Mouse (Mus musculus) 3T3-L1 (cell line): ENCODE results near the gene Scamp3.
A peak's percentile ranks its signal among the peaks of the same experiment; 100 is the strongest.
"Not testable (repeated sequence)": the region's sequence is repeated elsewhere in the genome, so short reads cannot be mapped to it uniquely, and the experiment has no call there.

Experiments
- DNase-seq: peaks from one replicate; pipeline ENCODE4 v3.0.0-alpha.2; 2015; ENCODE audit warnings: low read depth, low spot score

The Scamp3 gene

DNA sequence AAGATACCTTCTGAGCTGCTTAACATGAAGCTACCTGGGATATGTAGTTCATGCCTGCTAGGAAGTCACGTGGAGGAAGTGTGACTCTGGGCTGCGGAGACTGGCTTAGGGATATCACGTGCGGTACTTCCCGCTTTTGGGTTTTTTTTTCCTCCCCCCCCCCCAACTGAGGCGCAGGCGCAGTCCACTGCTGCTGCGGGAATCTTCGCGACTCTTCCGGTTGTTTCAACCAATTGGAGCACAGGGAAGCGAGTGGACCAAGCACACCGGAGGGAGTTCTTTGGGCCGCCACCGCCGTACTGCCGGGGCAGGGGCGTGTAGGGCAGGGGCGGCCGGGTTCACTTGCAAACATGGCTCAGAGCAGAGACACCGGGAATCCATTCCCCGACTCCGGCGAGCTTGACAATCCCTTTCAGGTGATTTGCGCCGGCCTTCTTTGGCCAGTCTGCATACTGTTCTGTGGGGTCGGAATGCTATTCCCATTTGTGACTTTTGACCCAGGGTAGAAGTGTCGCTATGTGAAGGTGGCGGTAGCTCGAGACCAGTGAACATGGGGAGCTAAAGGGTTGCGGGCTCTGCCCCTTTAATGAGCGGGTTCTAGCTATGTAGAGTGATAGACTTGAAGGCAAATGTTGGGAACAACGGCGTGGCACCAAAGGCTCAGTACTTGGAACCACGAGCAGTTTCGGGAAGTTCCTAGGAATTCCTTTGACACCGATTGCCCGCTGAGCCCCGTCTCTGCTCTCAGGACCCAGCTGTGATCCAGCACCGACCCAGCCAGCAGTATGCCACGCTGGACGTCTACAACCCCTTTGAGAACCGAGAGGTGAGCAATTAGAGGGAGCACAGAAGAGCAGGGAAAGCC lies at the start of gene Scamp3:
TSS of gene Scamp3 (plus strand) at position 232 of the 865 bp plus-strand sequence.
- peak; percentile 98 for DNase-seq

DNA sequence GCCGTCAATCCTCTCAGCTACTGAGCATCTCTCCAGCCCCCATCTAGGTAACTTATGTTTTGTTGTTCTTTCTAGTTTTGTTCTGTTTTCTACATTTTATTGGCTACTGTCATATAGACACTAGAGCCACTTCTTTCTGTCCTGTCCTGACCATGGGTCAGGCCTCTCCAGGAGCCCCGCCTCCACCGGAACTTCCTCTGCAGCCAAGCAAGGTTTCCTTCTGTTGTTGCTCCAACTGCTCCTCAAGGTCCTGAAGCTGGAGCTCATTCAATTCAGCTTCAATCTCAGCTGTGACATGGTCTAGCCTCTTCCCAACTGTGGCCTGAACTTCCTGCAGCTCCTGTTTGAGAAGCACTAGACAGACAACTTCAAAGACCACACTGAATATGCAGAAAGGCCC lies 47.4 kb upstream of the Scamp3 start:
- no peak for DNase-seq

- no peak for DNase-seq
These were observed 45.5 kb upstream of the Scamp3 start for GRCm38 (mm10) chr3:89131816-89132215.

DNA sequence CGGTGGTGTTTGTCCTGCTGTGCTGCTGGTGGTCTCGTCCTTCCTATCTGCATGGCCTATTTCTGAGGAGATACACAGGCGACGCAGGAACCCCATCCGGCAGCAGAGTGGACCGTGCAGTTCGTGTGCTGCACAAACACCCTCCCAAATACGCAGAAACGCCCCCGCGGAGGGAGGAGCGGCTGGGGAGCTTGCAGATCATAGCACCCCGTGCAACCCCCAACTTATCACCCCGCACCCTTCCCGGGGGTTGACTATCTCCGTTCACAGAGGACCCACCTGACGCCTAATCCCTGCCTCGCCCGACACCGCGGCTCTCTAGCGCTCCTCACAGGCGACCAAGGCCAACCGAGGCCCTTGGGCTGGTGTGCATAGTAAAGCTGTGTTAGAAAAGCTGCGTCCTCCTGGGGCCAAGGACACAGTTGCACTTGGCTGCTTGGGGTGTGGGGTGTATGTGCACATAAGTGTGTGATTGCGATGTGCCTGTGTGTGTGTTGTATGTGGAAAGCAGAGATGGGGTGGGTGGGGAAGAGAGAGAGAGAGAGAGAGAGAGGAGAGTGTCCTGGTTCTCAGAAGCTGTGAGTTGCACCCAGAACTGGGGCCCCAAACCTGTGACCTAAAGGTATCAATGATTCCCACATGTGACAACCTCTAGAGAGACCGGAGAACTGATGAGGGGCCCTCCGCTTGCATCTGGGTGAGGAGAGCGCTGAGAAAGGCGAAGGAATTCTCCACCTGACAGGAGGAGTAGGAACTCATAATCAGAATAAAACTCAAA lies 44.8 kb upstream of the Scamp3 start:
- no peak for DNase-seq

DNA sequence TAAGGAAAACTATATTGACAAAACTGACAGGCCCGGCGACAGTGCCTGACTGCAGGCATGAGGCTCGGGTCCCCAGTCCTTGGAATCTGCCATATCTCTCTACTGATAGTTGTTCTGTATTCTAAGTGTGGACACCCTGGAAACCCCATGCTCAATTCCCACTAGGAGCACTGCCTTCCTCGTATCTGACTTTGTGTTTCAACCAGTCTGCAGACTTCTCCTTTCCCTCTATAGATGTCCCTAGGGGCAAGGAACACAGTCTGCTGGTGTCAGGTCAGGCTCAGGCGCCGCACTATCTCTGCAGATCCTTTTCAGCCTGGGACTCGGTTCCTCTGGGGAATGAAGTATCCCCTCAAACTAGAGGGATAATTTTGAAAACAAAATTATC lies 44.2 kb upstream of the Scamp3 start:
- no peak for DNase-seq

DNA sequence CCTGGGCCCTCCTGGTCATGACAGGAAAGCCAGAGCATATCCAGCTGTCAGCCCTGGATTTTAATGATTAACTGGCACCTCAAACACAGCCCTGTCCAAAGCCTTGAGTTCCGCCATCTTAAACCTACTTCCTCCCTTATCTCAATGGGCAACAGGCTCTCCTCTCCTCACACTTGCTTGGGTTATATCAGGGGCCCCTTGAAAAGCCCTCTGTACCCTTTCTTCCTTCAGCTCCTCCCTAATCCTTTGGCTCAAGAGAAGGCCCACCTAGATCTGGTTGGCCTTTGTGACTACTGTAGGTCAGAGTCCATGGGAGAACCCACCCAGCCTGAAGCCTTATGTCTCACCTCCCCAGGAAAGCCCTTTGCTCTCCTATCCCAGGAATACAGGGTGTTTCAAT lies 43.5 kb upstream of the Scamp3 start:
- DNase-seq, result no peak

DNA sequence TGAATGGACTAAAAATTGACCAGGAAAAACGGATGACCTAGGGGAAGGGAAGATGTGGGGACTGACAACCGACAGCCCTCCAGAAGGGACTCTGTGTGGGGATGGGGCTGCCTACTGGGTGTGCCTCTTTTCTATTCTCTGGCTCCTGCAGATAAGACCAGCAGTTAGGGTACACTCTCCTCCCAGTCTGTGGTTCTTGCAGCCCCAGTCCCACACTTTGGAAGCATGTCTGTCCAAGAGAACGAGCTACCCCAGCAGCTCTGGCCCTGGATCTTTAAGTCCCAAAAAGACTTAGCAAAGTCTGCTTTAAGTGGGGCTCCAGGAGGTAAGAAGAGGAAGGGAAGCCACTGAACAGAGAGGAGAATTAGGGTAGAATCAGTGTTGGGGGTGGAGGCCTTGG lies 41.3 kb upstream of the Scamp3 start, which contains the start of gene Pklr:
TSS of gene Pklr (plus strand) at position 185 of the 400 bp plus-strand sequence.
- no peak for DNase-seq

- DNase-seq, result no peak
These were observed 40.9 kb upstream of the Scamp3 start for GRCm38 (mm10) chr3:89136365-89136764.

DNA sequence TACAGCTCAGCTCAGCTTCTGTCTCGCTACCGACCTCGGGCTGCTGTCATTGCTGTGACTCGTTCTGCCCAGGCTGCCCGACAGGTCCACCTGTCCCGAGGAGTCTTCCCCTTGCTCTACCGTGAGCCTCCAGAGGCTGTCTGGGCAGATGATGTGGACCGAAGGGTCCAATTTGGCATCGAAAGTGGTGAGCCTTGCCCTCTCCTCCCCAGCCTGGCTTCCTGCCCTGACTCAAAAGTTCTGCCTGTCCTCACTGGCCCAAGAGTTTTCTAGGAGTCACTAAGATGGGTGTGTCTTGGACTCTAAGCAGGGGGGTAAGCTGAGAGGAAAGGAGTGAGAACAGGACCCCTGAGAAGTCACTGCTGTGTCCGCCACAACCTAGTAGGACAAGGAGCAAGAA lies 32.5 kb upstream of the Scamp3 start:
- no peak for DNase-seq

- no peak for DNase-seq
These were observed 31.7 kb upstream of the Scamp3 start for GRCm38 (mm10) chr3:89145566-89145965.

GRCm38 (mm10) chr3:89147101-89147978 lies 29.9 kb upstream of the Scamp3 start:
- no peak for DNase-seq

DNA sequence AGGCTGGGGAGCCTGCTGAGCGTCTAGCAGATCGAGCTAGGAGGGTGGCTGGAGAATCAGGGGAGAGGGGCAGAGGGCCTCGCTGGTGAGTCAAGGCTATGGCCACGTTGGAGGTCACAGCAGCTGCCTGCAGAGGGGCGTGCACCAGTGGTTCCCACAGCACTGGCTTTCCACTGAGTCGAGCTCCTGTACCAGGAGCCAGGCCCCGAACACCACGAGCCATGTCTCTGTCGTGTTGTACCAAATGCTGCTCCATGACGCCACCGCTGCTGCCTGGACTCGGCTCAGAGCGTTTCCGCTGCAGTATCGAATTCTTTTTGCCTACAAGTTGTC lies 29.3 kb upstream of the Scamp3 start:
- no peak for DNase-seq

GRCm38 (mm10) chr3:89148567-89148966 lies 28.7 kb upstream of the Scamp3 start:
- DNase-seq, result no peak

GRCm38 (mm10) chr3:89152084-89152835 lies 25.0 kb upstream of the Scamp3 start:
- no peak for DNase-seq

DNA sequence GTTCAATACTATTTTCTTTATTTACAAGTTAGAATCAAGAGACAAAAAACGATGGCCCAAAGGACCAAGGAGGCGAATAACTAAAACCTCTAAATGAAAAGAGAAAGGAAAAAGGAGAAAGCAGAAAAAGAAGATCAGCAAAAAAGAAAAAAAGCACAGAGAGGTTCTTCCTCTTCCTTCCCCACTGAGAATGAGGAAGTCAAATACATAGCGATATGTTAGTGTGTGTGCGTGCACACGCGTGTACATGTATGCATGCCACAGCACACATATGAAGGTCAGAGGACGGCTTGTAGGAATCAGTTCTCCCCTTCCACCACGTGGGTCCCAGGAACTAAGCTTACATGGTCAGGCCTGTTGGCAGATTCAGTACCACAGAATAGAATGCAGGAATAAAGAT lies 20.3 kb upstream of the Scamp3 start:
- DNase-seq, result no peak

DNA sequence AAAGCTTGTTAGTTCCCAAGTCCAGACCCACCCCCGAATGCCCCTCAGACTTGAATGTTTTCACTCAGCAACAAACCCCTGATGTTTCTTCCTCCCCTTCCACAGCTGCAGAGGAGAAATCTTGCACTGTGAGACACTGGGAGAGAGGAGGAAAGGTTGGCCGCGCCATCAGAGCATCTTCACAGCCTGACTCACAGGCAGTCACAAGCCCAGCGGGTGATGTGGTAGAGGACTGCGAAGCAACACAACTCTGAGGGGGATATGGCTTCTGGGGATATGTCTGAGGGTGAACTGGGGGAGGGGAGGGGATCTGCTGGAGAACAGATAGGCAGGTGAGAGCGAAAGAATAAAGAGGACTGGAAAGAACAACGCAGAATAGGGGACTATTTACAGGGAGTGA lies 18.6 kb upstream of the Scamp3 start:
- DNase-seq, result no peak

DNA sequence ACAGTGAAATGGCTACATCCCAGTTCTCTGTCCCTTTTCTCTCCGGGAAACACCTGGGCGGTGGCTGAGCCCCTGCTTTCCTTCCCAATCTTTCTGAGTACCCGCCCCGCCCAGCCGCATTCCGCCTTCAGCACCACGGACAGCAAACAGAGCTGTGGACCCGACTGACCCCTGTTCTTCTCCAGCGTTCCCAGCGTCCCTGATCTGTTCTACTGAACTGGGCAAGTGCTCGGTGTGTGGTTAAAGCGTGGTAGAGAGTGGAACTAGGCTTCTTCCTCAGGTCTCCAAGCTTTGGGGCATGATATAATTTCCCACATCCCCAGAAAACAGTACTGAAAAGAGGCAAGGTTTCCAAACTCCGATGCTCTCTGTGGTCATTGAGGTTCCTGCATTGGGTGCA lies 18.1 kb upstream of the Scamp3 start:
- peak; percentile 41 for DNase-seq

GRCm38 (mm10) chr3:89159616-89160344 lies 17.5 kb upstream of the Scamp3 start, which contains the start of gene Hcn3:
Hcn3 (minus strand) TSS chr3:89160196.
- peak; percentile 42 for DNase-seq

GRCm38 (mm10) chr3:89161207-89161606 lies 16.1 kb upstream of the Scamp3 start:
- not testable (repeated sequence) for DNase-seq

GRCm38 (mm10) chr3:89161786-89162185 lies 15.5 kb upstream of the Scamp3 start:
- DNase-seq, result no peak
